Mouse (Mus musculus): ENCODE measurements around the gene Nisch. TPM values are rescaled to one million over a fixed set of nuclear protein-coding genes. Genes with fewer than 3 reads are reported as not detected.

Gene Nisch
- 393 and 398 TPM in 2 replicates for total RNA-seq (2021)
- long read RNA-seq, full-length matches to known transcripts, result 90 of 204 reads
- long read RNA-seq, partial matches to known transcripts, result 67 of 204 reads
- long read RNA-seq, other reads (novel, unspliced or antisense), result 47 of 204 reads

GRCm38 (mm10) chr14:31216846-31217245, at the start of gene Nisch:
Gene Nisch, minus strand, starts transcription at chr14:31216946.
- no peak for DNase-seq

GRCm38 (mm10) chr14:31260932-31261331, 44.2 kb upstream of the Nisch start:
- no peak for DNase-seq

GRCm38 (mm10) chr14:31260374-31260773, 43.6 kb upstream of the Nisch start:
- DNase-seq, result no peak

GRCm38 (mm10) chr14:31258476-31259050, 41.8 kb upstream of the Nisch start:
- no peak for DNase-seq

- DNase-seq, result no peak
Measured at GRCm38 (mm10) chr14:31252091-31252490, 35.3 kb upstream of the Nisch start.

- no peak for DNase-seq
Measured at GRCm38 (mm10) chr14:31251626-31252025, 34.9 kb upstream of the Nisch start.

- DNase-seq, result peak; percentile 96
Measured at GRCm38 (mm10) chr14:31251084-31251604, 34.4 kb upstream of the Nisch start, which contains the start of the genes Phf7 and Bap1. Gene Phf7, minus strand, starts transcription at chr14:31251317. Gene Bap1, plus strand, starts transcription at chr14:31251450.

GRCm38 (mm10) chr14:31250222-31251083, 33.7 kb upstream of the Nisch start:
- DNase-seq, result no peak

GRCm38 (mm10) chr14:31248396-31248795, 31.6 kb upstream of the Nisch start:
- DNase-seq, result no peak

GRCm38 (mm10) chr14:31245946-31246345, 29.2 kb upstream of the Nisch start:
- DNase-seq, result no peak

GRCm38 (mm10) chr14:31244777-31245176, 28.0 kb upstream of the Nisch start:
- DNase-seq, result no peak

GRCm38 (mm10) chr14:31240528-31240927, 23.8 kb upstream of the Nisch start:
- DNase-seq, result no peak

- peak; percentile 22 for DNase-seq
Measured at GRCm38 (mm10) chr14:31237101-31237882, 20.5 kb upstream of the Nisch start.

GRCm38 (mm10) chr14:31233996-31234591, 17.3 kb upstream of the Nisch start:
- peak; percentile 71 for DNase-seq

- no peak for DNase-seq
Measured at GRCm38 (mm10) chr14:31233070-31233995, 16.6 kb upstream of the Nisch start.

GRCm38 (mm10) chr14:31232404-31233069, 15.8 kb upstream of the Nisch start:
- DNase-seq, result no peak

- DNase-seq, result no peak
Measured at GRCm38 (mm10) chr14:31230442-31230841, 13.7 kb upstream of the Nisch start.

GRCm38 (mm10) chr14:31228234-31228633, 11.5 kb upstream of the Nisch start:
- no peak for DNase-seq

- DNase-seq, result no peak
Measured at GRCm38 (mm10) chr14:31226978-31227377, 10.2 kb upstream of the Nisch start.

- DNase-seq, result peak; percentile 56
Measured at GRCm38 (mm10) chr14:31217666-31218065, 920 bp upstream of the Nisch start, which contains the start of gene Sema3g. Gene Sema3g, plus strand, starts transcription at chr14:31217860.

Data from adrenal gland, postnatal 25 days (tissue).